Mouse (Mus musculus) urinary bladder, postnatal 36 days (tissue): Measurements from ENCODE around the gene Gm28635.

Source experiments
- DNase-seq, 2 experiments: peaks; one replicate each; pipeline ENCODE4 v3.0.0; 2022; ENCODE audit warnings: low spot score in 2 of 2, mixed read lengths in 1 of 2

Gene Gm28635

GRCm38 (mm10) chr2:84677968-84678880 lies at the start of gene Gm28635, which contains the start of gene Med19:
Gene Gm28635, minus strand, starts transcription at chr2:84678041.
Gene Med19, plus strand, starts transcription at chr2:84678402.
- DNase-seq = peak; percentile 79 to 91

- DNase-seq = peak; percentile 94 to 97
Measured at GRCm38 (mm10) chr2:84727172-84727858, 49.5 kb upstream of the Gm28635 start, which contains the start of gene Clp1. Gene Clp1, minus strand, starts transcription at chr2:84727350.

- DNase-seq = no peak
Measured at GRCm38 (mm10) chr2:84726716-84727115, 48.9 kb upstream of the Gm28635 start.

GRCm38 (mm10) chr2:84725770-84726169 lies 47.9 kb upstream of the Gm28635 start:
- no peak for DNase-seq

- no peak for DNase-seq
Measured at GRCm38 (mm10) chr2:84723856-84724255, 46.0 kb upstream of the Gm28635 start.

- DNase-seq = no peak
Measured at GRCm38 (mm10) chr2:84721182-84721581, 43.3 kb upstream of the Gm28635 start.

GRCm38 (mm10) chr2:84720718-84721117 lies 42.9 kb upstream of the Gm28635 start:
- no peak for DNase-seq

- DNase-seq = no peak
Measured at GRCm38 (mm10) chr2:84717357-84717756, 39.5 kb upstream of the Gm28635 start.

- DNase-seq = no peak
Measured at GRCm38 (mm10) chr2:84716423-84717355, 38.8 kb upstream of the Gm28635 start.

GRCm38 (mm10) chr2:84715562-84716361 lies 37.9 kb upstream of the Gm28635 start:
- DNase-seq = peak in 1 of 2 experiments; percentile 62

GRCm38 (mm10) chr2:84714811-84715561 lies 37.1 kb upstream of the Gm28635 start, which contains the start of gene Zdhhc5:
Gene Zdhhc5, minus strand, starts transcription at chr2:84715180.
- peak; percentile 98 for DNase-seq

- DNase-seq = no peak
Measured at GRCm38 (mm10) chr2:84714422-84714810, 36.6 kb upstream of the Gm28635 start.

GRCm38 (mm10) chr2:84711898-84712297 lies 34.1 kb upstream of the Gm28635 start:
- DNase-seq = no peak

GRCm38 (mm10) chr2:84707523-84707922 lies 29.7 kb upstream of the Gm28635 start:
- DNase-seq = no peak

GRCm38 (mm10) chr2:84705295-84705694 lies 27.5 kb upstream of the Gm28635 start:
- DNase-seq = peak in 1 of 2 experiments; percentile 35

GRCm38 (mm10) chr2:84704329-84704728 lies 26.5 kb upstream of the Gm28635 start:
- DNase-seq = no peak

GRCm38 (mm10) chr2:84703497-84703896 lies 25.7 kb upstream of the Gm28635 start:
- no peak for DNase-seq

- no peak for DNase-seq
Measured at GRCm38 (mm10) chr2:84695007-84695695, 17.3 kb upstream of the Gm28635 start.

GRCm38 (mm10) chr2:84690050-84690449 lies 12.2 kb upstream of the Gm28635 start:
- DNase-seq = no peak
